Mouse (Mus musculus): ENCODE measurements at regions not wholly inside any gene's neighbourhood (a gene's known extent, or its start where the extent isn't known, plus 50 kb on each side); places are given as distances from the start of the nearest gene placed in this dataset.

DNA sequence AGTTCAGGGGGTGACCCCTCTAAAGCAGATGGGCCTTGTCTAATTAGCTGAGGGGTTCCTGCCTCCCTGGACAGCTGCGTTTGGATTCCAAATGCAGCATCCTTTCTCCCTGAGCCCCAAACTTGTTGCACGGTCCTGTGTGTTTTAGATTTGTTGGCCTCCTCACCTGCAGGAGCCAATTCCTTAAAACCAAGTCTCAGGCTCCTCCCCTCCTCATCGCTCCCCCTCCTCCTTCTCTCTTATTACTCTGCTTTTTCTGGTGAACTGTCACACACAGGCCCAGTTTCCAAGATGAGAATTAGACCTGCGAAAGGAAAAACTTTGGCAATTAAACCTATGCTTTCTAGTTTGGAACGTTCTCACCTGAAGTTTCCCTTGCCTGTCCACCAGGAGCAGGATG is 106.3 kb downstream of the Ppp4r2 start:
- ATAC-seq (ENCODE audit: low read depth) = no peak
- Histone ChIP-seq H3K4me3 (ENCODE audit: low read length) (no peak overlapping the region), H3K36me3 (ENCODE audit: control insufficient read depth, insufficient read depth, low read length) (no peaks in the 10 kb centered on the region), H3K27ac (ENCODE audit: low read length) (no peak overlapping the region), H3K27me3 (ENCODE audit: control insufficient read depth, insufficient read depth, low read depth, low read length) (no peaks in the 10 kb centered on the region), H3K4me2 (ENCODE audit: low read depth, low read length) (no peak overlapping the region), H3K9ac (ENCODE audit: low read length) (no peak overlapping the region), H3K9me3 (ENCODE audit: control insufficient read depth, low read length) (no peaks in the 10 kb centered on the region), H3K4me1 (replicated peaks; ENCODE audit: control insufficient read depth, insufficient read depth, low read length) (no peaks in the 10 kb centered on the region; the same call in 1 of the 2 replicates)
- WGBS = 74% methylated on average over 5 of the region's 5 CpGs

DNA sequence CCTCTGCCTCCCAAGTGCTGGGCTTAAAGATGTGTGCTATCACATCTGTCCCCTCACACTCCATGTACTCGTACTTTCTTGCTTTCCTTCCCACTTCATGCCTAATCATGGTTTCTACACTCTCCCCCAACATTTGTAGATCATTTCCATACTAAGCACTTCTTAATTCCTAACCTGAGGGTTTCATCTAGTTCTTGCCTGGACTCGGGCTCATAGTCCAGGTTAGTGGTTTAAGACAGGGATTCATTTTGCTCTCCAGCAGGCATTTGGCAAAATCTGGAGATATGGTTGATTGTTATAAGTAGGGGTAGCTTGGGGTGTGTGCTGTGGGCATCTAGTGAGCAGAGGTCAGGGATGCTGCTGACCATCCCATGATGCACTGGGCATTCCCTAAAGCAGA is 108.3 kb downstream of the Ppp4r2 start:
- no peaks in the 10 kb centered on the region for H3K27me3 ChIP-seq (ENCODE audit: control insufficient read depth, insufficient read depth, low read depth, low read length)
- WGBS = 69% methylated on average over 2 of the region's 2 CpGs
- no peak overlapping the region for H3K9ac ChIP-seq (ENCODE audit: low read length)
- no peaks in the 10 kb centered on the region for H3K9me3 ChIP-seq (ENCODE audit: control insufficient read depth, low read length)
- H3K4me2 ChIP-seq (ENCODE audit: low read depth, low read length) = no peak overlapping the region
- no peaks in the 10 kb centered on the region for H3K36me3 ChIP-seq (ENCODE audit: control insufficient read depth, insufficient read depth, low read length)
- no peak overlapping the region for H3K27ac ChIP-seq (ENCODE audit: low read length)
- H3K4me3 ChIP-seq (ENCODE audit: low read length) = no peak overlapping the region
- no peak for ATAC-seq (ENCODE audit: low read depth)
- H3K4me1 ChIP-seq (replicated peaks; ENCODE audit: control insufficient read depth, insufficient read depth, low read length) = no peaks in the 10 kb centered on the region; the same call in 1 of the 2 replicates

DNA sequence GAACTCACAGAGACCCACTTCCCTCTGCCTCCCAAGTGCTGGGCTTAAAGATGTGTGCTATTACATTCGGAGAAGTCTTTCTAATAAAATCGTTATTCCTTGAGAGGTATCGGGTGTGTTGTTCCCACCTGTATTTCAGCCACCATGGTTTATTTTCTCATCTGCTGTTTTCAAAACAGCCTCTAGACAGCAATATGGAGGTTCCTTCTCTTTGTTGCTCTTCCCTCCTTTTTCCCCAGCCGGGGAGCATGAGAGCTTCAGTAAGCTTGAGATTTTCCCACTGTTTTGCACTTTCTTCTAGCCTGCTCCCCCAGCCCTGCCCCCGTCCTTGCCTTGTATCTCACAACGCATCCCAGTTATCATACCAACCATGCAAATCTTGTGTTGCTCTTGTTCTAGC is 109.5 kb downstream of the Ppp4r2 start:
- Histone ChIP-seq H3K27ac (ENCODE audit: low read length) (no peak overlapping the region), H3K4me1 (replicated peaks; ENCODE audit: control insufficient read depth, insufficient read depth, low read length) (no peaks in the 10 kb centered on the region; the same call in 1 of the 2 replicates), H3K4me2 (ENCODE audit: low read depth, low read length) (no peak overlapping the region), H3K9ac (ENCODE audit: low read length) (no peak overlapping the region), H3K4me3 (ENCODE audit: low read length) (no peak overlapping the region), H3K9me3 (ENCODE audit: control insufficient read depth, low read length) (no peaks in the 10 kb centered on the region), H3K27me3 (ENCODE audit: control insufficient read depth, insufficient read depth, low read depth, low read length) (no peaks in the 10 kb centered on the region), H3K36me3 (ENCODE audit: control insufficient read depth, insufficient read depth, low read length) (no peaks in the 10 kb centered on the region)
- WGBS = 82% methylated on average over 6 of the region's 6 CpGs
- ATAC-seq (ENCODE audit: low read depth) = no peak

DNA sequence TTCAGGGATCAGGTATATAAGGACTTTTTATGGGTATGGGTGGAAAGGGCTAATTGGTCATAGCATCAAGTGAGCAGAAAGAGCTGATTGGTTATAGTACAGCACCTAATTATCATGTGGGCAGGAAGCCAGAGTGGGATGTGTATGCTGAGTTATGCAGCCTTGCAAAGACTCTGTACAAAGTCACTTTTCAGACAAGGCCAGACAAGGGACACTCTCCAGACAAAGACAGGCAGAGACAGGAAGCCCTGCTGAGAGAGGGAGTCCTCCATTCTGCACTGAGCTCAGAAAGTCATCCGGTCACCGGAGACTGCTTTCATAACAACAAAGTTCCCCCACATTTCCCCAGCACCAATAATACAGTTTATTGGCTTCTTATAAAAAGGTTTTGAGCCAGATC is 112.4 kb downstream of the Ppp4r2 start:
- no peaks in the 10 kb centered on the region for H3K36me3 ChIP-seq (ENCODE audit: control insufficient read depth, insufficient read depth, low read length)
- no peak for ATAC-seq (ENCODE audit: low read depth)
- H3K4me2 ChIP-seq (ENCODE audit: low read depth, low read length) = no peak overlapping the region
- no peaks in the 10 kb centered on the region for H3K9me3 ChIP-seq (ENCODE audit: control insufficient read depth, low read length)
- no peaks in the 10 kb centered on the region for H3K27me3 ChIP-seq (ENCODE audit: control insufficient read depth, insufficient read depth, low read depth, low read length)
- H3K27ac ChIP-seq (ENCODE audit: low read length) = no peak overlapping the region
- no peak overlapping the region for H3K9ac ChIP-seq (ENCODE audit: low read length)
- WGBS = 70% methylated on average over 2 of the region's 2 CpGs
- H3K4me1 ChIP-seq (replicated peaks; ENCODE audit: control insufficient read depth, insufficient read depth, low read length) = no peaks in the 10 kb centered on the region
- no peak overlapping the region for H3K4me3 ChIP-seq (ENCODE audit: low read length)

DNA sequence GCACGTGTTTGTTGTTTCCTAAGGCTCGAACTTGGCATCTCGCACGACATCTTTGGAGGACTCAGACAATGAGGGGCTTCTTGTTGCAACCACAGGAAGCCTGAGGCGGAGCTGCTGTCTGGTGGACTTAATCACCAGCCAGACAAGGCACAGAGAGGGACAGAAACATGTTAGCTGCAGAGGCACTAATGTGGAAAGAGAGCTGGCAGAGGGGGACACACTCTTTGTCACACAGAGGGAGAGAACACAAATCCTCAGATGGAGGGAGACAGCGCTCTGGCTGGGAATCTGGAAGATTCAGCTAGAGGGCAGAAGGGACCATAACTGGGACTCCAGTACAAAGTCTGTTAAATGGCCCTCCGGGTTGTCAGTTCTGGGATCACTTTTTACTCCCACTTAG is 114.9 kb downstream of the Ppp4r2 start:
- ATAC-seq (ENCODE audit: low read depth) = no peak
- Histone ChIP-seq H3K9ac (ENCODE audit: low read length) (no peak overlapping the region), H3K9me3 (ENCODE audit: control insufficient read depth, low read length) (no peaks in the 10 kb centered on the region), H3K36me3 (ENCODE audit: control insufficient read depth, insufficient read depth, low read length) (no peaks in the 10 kb centered on the region), H3K27ac (ENCODE audit: low read length) (no peak overlapping the region), H3K4me2 (ENCODE audit: low read depth, low read length) (no peak overlapping the region), H3K27me3 (ENCODE audit: control insufficient read depth, insufficient read depth, low read depth, low read length) (no peaks in the 10 kb centered on the region), H3K4me1 (replicated peaks; ENCODE audit: control insufficient read depth, insufficient read depth, low read length) (no peaks in the 10 kb centered on the region), H3K4me3 (ENCODE audit: low read length) (no peak overlapping the region)
- 68% methylated on average over 7 of the region's 7 CpGs for WGBS

DNA sequence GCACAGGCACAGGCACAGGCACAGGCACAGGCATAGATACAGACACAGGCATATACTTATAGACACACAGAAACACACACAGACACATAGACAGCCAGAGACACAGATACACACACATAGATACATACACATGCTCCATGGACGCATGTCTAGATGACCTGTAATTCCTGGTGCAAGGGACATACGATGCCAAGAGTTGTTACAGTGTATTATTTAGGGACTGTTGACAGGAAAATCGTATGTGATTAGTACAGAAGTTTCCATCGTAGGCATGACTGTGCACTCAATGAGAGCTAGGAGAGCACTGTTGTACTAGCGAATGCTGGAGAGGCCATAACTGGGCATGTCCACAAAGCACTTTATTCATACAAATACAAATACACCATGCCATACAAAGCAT is 118.2 kb downstream of the Ppp4r2 start:
- Histone ChIP-seq H3K4me1 (replicated peaks; ENCODE audit: control insufficient read depth, insufficient read depth, low read length) (no peaks in the 10 kb centered on the region), H3K36me3 (ENCODE audit: control insufficient read depth, insufficient read depth, low read length) (no peaks in the 10 kb centered on the region), H3K4me3 (ENCODE audit: low read length) (no peak overlapping the region), H3K27me3 (ENCODE audit: control insufficient read depth, insufficient read depth, low read depth, low read length) (no peaks in the 10 kb centered on the region), H3K4me2 (ENCODE audit: low read depth, low read length) (no peak overlapping the region), H3K27ac (ENCODE audit: low read length) (no peak overlapping the region), H3K9ac (ENCODE audit: low read length) (no peak overlapping the region), H3K9me3 (ENCODE audit: control insufficient read depth, low read length) (no peaks in the 10 kb centered on the region)
- no peak for ATAC-seq (ENCODE audit: low read depth)
- WGBS = 74% methylated on average over 5 of the region's 5 CpGs

DNA sequence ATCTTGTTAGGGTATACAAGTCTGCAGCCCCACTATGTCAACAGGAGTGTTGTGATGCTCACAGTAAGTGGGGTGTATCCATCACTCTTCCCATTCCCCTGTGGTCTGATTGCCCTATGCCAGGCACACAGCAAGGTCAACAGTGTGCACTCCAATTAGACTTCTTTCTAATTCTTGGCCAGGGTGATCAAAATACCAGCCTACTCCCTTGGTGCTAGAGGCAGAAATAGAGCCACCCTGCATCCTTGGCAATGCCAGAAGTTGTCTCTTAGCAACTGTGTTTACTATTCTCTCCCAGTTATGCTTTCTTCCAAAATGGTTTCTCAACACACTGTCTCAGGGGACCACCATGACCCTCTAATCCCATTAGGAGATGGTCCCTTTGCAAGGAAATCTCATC is 119.0 kb downstream of the Ppp4r2 start:
- H3K4me2 ChIP-seq (ENCODE audit: low read depth, low read length) = no peak overlapping the region
- H3K4me1 ChIP-seq (replicated peaks; ENCODE audit: control insufficient read depth, insufficient read depth, low read length) = no peaks in the 10 kb centered on the region
- H3K36me3 ChIP-seq (ENCODE audit: control insufficient read depth, insufficient read depth, low read length) = no peaks in the 10 kb centered on the region
- H3K9me3 ChIP-seq (ENCODE audit: control insufficient read depth, low read length) = no peaks in the 10 kb centered on the region
- no peak for ATAC-seq (ENCODE audit: low read depth)
- H3K27me3 ChIP-seq (ENCODE audit: control insufficient read depth, insufficient read depth, low read depth, low read length) = no peaks in the 10 kb centered on the region
- no peak overlapping the region for H3K27ac ChIP-seq (ENCODE audit: low read length)
- H3K4me3 ChIP-seq (ENCODE audit: low read length) = no peak overlapping the region
- H3K9ac ChIP-seq (ENCODE audit: low read length) = no peak overlapping the region

DNA sequence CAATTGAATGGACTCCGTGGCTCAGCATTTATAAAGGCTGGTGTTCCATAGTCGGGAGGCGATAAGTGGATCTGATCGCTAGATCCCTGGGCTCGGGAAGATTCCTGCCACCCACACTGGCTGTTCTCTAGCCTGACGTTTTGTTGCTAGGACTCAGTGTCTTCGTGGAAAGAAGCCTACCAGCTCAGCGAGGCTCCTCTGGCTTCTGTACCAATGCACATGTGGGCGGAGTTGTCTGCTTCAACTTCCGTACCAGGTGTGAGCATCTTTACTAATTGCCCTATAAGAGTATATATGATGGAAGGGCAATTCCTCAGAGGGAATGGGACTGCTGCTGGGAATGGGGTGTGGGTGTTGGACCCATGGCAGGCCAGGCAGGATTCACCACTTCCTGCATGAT is 121.1 kb downstream of the Ppp4r2 start:
- H3K4me1 ChIP-seq (replicated peaks; ENCODE audit: control insufficient read depth, insufficient read depth, low read length) = no peaks in the 10 kb centered on the region
- no peak overlapping the region for H3K4me3 ChIP-seq (ENCODE audit: low read length)
- no peak overlapping the region for H3K4me2 ChIP-seq (ENCODE audit: low read depth, low read length)
- no peaks in the 10 kb centered on the region for H3K27me3 ChIP-seq (ENCODE audit: control insufficient read depth, insufficient read depth, low read depth, low read length)
- H3K36me3 ChIP-seq (ENCODE audit: control insufficient read depth, insufficient read depth, low read length) = no peaks in the 10 kb centered on the region
- no peak overlapping the region for H3K27ac ChIP-seq (ENCODE audit: low read length)
- no peak for ATAC-seq (ENCODE audit: low read depth)
- 84% methylated on average over 10 of the region's 10 CpGs for WGBS
- H3K9me3 ChIP-seq (ENCODE audit: control insufficient read depth, low read length) = no peaks in the 10 kb centered on the region
- H3K9ac ChIP-seq (ENCODE audit: low read length) = no peak overlapping the region

DNA sequence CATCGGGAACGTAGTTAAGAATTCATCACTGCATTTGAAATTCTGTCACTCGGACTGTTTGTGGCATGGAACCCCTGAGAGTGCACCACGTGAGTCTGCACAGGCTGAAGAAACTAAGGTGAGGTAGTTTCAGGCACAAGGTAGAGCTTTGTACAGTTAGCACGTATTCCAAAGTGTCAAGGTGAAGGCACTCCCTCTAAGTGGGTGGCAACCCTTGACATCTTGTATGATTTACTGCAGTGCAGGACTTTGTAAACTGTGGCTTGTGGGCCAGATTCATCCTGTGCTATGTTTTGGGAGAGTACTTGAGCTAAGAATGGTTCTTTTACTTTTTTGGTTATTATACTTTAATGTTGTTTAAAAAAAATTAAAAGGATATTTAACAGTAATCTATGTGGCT is 133.1 kb downstream of the Ppp4r2 start:
- Histone ChIP-seq H3K9ac (ENCODE audit: low read length) (no peak overlapping the region), H3K36me3 (ENCODE audit: control insufficient read depth, insufficient read depth, low read length) (no peaks in the 10 kb centered on the region), H3K27ac (ENCODE audit: low read length) (no peak overlapping the region), H3K27me3 (ENCODE audit: control insufficient read depth, insufficient read depth, low read depth, low read length) (no peaks in the 10 kb centered on the region), H3K4me3 (ENCODE audit: low read length) (no peak overlapping the region), H3K9me3 (ENCODE audit: control insufficient read depth, low read length) (no peaks in the 10 kb centered on the region), H3K4me1 (replicated peaks; ENCODE audit: control insufficient read depth, insufficient read depth, low read length) (no peaks in the 10 kb centered on the region), H3K4me2 (ENCODE audit: low read depth, low read length) (no peak overlapping the region)
- WGBS = 74% methylated on average over 5 of the region's 5 CpGs
- no peak for ATAC-seq (ENCODE audit: low read depth)

DNA sequence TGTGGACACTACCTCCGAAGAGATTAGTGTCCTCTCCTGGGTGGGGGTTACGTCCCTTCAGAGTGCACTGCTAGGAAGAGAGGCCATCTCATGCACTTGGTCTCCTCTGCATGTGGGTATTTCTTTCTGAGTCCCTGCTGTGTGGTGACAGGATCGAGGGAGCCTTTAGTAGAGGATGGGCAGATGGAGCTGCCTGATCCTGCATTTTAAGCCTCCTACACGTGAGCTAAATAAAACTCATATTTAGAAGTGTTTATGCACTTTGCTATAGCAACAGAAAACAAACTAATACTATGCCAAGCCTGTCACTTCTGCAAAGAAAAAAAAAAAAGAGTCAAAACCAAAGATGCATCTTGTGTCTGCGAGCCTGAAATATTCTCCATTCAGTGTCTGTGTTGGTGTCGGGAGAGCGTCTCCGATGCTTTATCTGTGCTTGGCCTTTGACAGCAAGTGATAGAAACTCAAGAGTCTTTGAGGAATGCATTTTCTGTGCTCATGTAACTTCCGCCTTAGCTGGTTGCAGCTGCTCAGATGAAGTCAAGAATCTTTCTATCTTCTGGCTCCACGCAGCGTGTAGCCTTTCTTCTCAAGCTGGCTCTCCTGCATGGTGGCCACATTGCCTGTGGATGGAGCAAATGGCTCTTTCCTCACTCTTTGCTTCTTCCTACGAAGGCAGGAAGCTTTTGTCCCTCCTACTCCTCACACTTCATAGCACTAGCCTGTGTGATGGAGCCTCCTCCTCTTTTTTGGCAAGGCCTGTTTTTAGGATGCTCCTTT is 134.8 kb downstream of the Ppp4r2 start:
- Histone ChIP-seq H3K4me1 (replicated peaks; ENCODE audit: control insufficient read depth, insufficient read depth, low read length) (no peaks in the 10 kb centered on the region), H3K27ac (ENCODE audit: low read length) (no peak overlapping the region), H3K27me3 (ENCODE audit: control insufficient read depth, insufficient read depth, low read depth, low read length) (no peaks in the 10 kb centered on the region), H3K4me3 (ENCODE audit: low read length) (no peak overlapping the region), H3K9me3 (ENCODE audit: control insufficient read depth, low read length) (no peaks in the 10 kb centered on the region), H3K4me2 (ENCODE audit: low read depth, low read length) (no peak overlapping the region), H3K9ac (ENCODE audit: low read length) (no peak overlapping the region), H3K36me3 (ENCODE audit: control insufficient read depth, insufficient read depth, low read length) (no peaks in the 10 kb centered on the region)
- ATAC-seq (ENCODE audit: low read depth) = no peak
- WGBS = 63% methylated on average over 12 of the region's 12 CpGs
